Mouse (Mus musculus) lung, postnatal 0 days (tissue): ENCODE measurements at regions not wholly inside any gene's neighbourhood (a gene's known extent, or its start where the extent isn't known, plus 50 kb on each side); places are given as distances from the start of the nearest gene placed in this dataset.

ENCODE experiments used
- CTCF ChIP-seq: IDR thresholded peaks from 2 replicates; pipeline ENCODE4 v1.5.1; 2016; ENCODE audit warnings: antibody characterized with exemption, mild to moderate bottlenecking
- EP300 ChIP-seq: IDR thresholded peaks from 2 replicates; pipeline ENCODE4 v1.6.1; 2016; ENCODE audit warnings: antibody characterized with exemption, mild to moderate bottlenecking, control low read depth

GRCm38 (mm10) chr15:93010629-93011028 is 264.4 kb downstream of the Gxylt1 start:
- TF ChIP-seq CTCF: no peak
- no peak for TF ChIP-seq EP300
